Mouse (Mus musculus) liver, postnatal 0 days (tissue): ENCODE results near the gene Lipt2. TPM values are rescaled to one million over a fixed set of nuclear protein-coding genes. Genes with fewer than 3 reads are reported as not detected.
A peak's percentile ranks its signal among the peaks of the same experiment; 100 is the strongest.

Experiments used
- ATAC-seq: fragments of 200-750 bp; cut with Nextera tagmentation; 2 replicates; pipeline ENCODE4 v1.8.0; 2017; ENCODE audit warnings: mild to moderate bottlenecking, moderate library complexity
- DNase-seq: peaks from one replicate; pipeline ENCODE4 v3.0.0-alpha.2; 2016
- H3K27ac ChIP-seq: fragments of 300-500 bp; sonication (generic); 2 replicates; pipeline ENCODE4 v1.5.1; 2014; ENCODE audit warnings: antibody characterized with exemption, moderate library complexity, mild to moderate bottlenecking, low read depth
- H3K27me3 ChIP-seq: fragments of 300-500 bp; sonication (generic); 2 replicates; pipeline ENCODE4 v1.6.1; 2014; ENCODE audit warnings: low read length, control low read depth, mixed read lengths; ENCODE audit not compliant: insufficient read depth
- H3K36me3 ChIP-seq: fragments of 300-500 bp; sonication (generic); replicated peaks from 2 replicates; pipeline ENCODE4 v1.6.1; 2014; ENCODE audit warnings: mild to moderate bottlenecking, control low read depth, low read length, moderate library complexity, mixed read lengths; ENCODE audit not compliant: insufficient read depth
- H3K4me1 ChIP-seq: fragments of 300-500 bp; sonication (generic); 2 replicates; pipeline ENCODE4 v1.6.1; 2014; ENCODE audit warnings: antibody characterized with exemption, mild to moderate bottlenecking, control low read depth; ENCODE audit not compliant: insufficient read depth
- H3K4me2 ChIP-seq: fragments of 300-500 bp; sonication (generic); 2 replicates; pipeline ENCODE4 v1.6.1; 2014; ENCODE audit warnings: low read depth, mild to moderate bottlenecking, low read length, moderate library complexity, mixed read lengths
- H3K4me3 ChIP-seq: fragments of 300-500 bp; sonication (generic); 2 replicates; pipeline ENCODE4 v1.5.1; 2014; ENCODE audit warnings: low read depth, low read length
- H3K9ac ChIP-seq: fragments of 300-500 bp; sonication (generic); replicated peaks from 2 replicates; pipeline ENCODE4 v1.6.1; 2014; ENCODE audit warnings: mild to moderate bottlenecking, moderate library complexity
- H3K9me3 ChIP-seq: fragments of 300-500 bp; sonication (generic); 2 replicates; pipeline ENCODE4 v1.6.1; 2016; ENCODE audit warnings: mild to moderate bottlenecking, control low read depth, low read length, mixed read lengths
- CTCF ChIP-seq: sonication (generic); IDR thresholded peaks from 2 replicates; pipeline ENCODE4 v1.5.1; 2016; ENCODE audit warnings: antibody characterized with exemption, low read depth
- EP300 ChIP-seq: IDR thresholded peaks from 2 replicates; pipeline ENCODE4 v1.6.1; 2016; ENCODE audit warnings: antibody characterized with exemption, low read depth, mild to moderate bottlenecking
- WGBS: fragments of 180-500 bp; shearing (Covaris S2); extraction: QIAGEN DNeasy Blood & Tissue Kit; methylation state at CpG from one replicate; pipeline ENCODE4 v1.1.7; 2014; ENCODE audit not compliant: insufficient replicate concordance; 5-methylcytosine and 5-hydroxymethylcytosine counted together
- polyA plus RNA-seq: library from polyadenylated mRNA; unstranded; fragments of >200 nt; fragmentation: Nextera tagmentation; extraction: Ambion mirVana; gene quantifications from 2 replicates; pipeline ENCODE4 v1.2.1, GENCODE M21; 2015

The Lipt2 gene
- polyA plus RNA-seq, 1 experiment from 2014 or later = 6.4 TPM

DNA sequence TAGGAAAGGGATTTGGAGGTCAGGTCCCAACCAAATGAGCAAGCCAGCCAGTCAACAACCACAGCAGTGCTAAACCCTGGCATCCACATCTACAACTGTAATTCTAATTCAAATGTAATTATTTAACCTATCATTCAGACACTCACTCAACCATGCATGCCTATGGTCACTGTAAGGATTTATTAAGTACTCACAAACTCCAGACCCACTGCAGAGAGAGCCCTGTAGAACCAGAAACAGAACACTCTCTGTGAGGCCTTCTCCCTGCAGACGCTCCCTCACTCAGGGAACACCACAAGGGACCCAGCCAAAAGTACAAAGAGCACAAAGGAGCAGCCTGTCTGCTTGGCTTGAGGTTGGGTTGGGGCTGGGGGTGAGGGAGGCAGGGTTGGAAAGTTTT lies 26.7 kb upstream of the Lipt2 start:
- WGBS = 76% methylated on average over 1 of the region's 1 CpGs
- Histone ChIP-seq H3K9ac (no peak overlapping the region), H3K36me3 (no peaks in the 10 kb centered on the region), H3K9me3 (no peaks in the 10 kb centered on the region), H3K4me1 (no peaks in the 10 kb centered on the region), H3K4me3 (no peak overlapping the region), H3K27ac (no peak overlapping the region), H3K4me2 (no peak overlapping the region), H3K27me3 (no peaks in the 10 kb centered on the region)
- no peak for DNase-seq
- TF ChIP-seq EP300 = no peak
- TF ChIP-seq CTCF = no peak
- no peak for ATAC-seq

DNA sequence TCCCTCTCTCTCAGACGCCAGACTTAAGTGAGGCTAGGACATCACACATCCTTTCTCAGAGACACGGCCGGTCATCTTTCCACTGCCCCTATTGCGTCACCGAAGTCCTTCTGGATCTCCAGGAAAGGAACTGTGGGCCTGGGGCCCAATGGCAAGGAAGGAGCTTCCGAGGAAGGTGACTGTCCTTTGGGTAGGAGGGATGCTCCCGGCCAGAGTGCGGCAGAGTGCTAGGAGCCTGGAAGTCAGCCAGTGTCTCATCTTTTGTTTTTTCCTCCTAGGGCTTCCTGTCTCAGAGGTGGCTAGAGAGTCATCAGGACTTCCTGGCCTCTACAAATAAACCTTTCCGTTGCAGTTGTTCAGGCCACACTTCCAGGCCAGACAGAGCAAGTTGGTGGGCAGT lies 22.0 kb upstream of the Lipt2 start:
- DNase-seq = no peak
- Histone ChIP-seq H3K9ac (no peak overlapping the region), H3K27ac (no peak overlapping the region), H3K9me3 (no peaks in the 10 kb centered on the region), H3K4me1 (no peaks in the 10 kb centered on the region), H3K4me2 (no peak overlapping the region), H3K4me3 (no peak overlapping the region), H3K27me3 (no peaks in the 10 kb centered on the region), H3K36me3 (no peaks in the 10 kb centered on the region)
- 42% methylated on average over 9 of the region's 9 CpGs for WGBS
- TF ChIP-seq EP300 (no peak), CTCF (no peak)
- ATAC-seq = peak; percentile 35; the same call in 1 of the 2 replicates

DNA sequence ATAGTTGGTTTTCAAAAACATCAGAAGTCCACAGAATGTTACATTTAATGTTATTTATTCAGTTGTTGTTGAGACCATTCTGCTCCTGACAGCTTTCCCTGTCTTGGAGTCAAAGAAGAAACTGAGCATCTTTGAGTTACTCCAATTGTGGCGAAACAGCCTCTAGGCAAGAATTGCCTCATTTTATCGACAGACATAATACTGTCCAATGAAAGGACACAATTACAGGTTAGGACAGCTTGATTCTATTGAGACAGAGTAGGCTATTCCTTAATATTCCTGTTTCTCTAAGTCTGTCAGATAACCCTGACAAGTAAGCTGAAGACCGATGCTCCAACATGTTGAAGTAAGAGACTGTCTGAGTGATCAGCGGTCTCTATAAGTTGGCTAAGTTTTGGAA lies 21.0 kb upstream of the Lipt2 start:
- no peaks in the 10 kb centered on the region for H3K9me3 ChIP-seq
- no peak overlapping the region for H3K9ac ChIP-seq
- no peaks in the 10 kb centered on the region for H3K4me1 ChIP-seq
- DNase-seq (no peak), ATAC-seq (no peak)
- H3K36me3 ChIP-seq = no peaks in the 10 kb centered on the region
- H3K27ac ChIP-seq = no peak overlapping the region
- H3K27me3 ChIP-seq = no peaks in the 10 kb centered on the region
- TF ChIP-seq EP300 = no peak
- TF ChIP-seq CTCF = no peak
- no peak overlapping the region for H3K4me3 ChIP-seq
- 87% methylated on average over 4 of the region's 4 CpGs for WGBS
- H3K4me2 ChIP-seq = no peak overlapping the region

DNA sequence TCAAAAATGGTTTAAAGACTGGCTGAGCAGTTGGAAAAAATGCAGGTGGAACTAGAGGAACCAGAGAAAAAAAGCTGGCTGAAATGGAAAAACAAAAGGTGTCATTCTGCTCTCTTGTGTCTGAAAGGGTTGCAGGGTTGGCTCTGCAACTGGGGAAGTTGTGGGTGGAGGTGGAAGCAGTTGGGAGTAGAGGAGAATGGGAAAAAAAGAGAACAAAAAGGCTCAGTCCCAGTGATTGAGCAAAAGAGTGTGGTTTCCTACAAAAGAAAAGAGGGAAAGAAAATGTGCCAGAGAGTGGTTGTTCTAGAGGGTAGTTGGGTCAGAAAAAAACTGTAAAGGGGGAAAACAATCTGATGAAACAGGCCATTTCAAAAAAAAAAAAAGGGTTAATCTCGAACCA lies 18.5 kb upstream of the Lipt2 start:
- no peak for TF ChIP-seq CTCF
- TF ChIP-seq EP300 = no peak
- Histone ChIP-seq H3K9ac (no peak overlapping the region), H3K4me2 (no peak overlapping the region), H3K27ac (no peak overlapping the region), H3K9me3 (no peaks in the 10 kb centered on the region), H3K4me1 (no peaks in the 10 kb centered on the region), H3K4me3 (no peak overlapping the region), H3K27me3 (no peaks in the 10 kb centered on the region), H3K36me3 (no peaks in the 10 kb centered on the region)
- DNase-seq = no peak
- no peak for ATAC-seq
- WGBS = 52% methylated on average over 1 of the region's 1 CpGs

DNA sequence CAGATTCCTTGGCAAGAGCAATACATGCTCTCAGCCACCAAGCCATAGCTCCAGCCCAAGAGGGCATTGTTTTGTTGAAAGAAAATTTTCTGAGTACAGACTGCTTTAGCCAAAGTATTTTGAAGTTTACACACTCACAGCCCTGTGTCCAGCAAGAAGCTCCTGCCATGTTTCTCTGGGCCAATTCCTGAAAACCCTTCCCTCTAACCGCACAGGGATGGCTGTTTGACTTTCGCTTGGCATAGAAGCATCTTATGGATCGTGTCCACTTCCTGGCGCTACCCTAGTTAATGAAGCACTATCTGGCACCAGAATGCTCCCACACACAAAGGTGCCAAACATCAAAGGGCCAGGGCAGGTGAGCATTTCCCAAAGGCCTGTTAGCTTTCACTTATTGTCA lies 10.5 kb upstream of the Lipt2 start:
- 79% methylated on average over 4 of the region's 4 CpGs for WGBS
- Histone ChIP-seq H3K36me3 (no peaks in the 10 kb centered on the region), H3K27ac (no peak overlapping the region), H3K27me3 (no peaks in the 10 kb centered on the region), H3K9ac (no peak overlapping the region), H3K4me1 (no peaks in the 10 kb centered on the region), H3K4me2 (no peak overlapping the region), H3K4me3 (no peak overlapping the region), H3K9me3 (no peaks in the 10 kb centered on the region)
- TF ChIP-seq CTCF (no peak), EP300 (no peak)
- DNase-seq = no peak
- ATAC-seq = no peak

DNA sequence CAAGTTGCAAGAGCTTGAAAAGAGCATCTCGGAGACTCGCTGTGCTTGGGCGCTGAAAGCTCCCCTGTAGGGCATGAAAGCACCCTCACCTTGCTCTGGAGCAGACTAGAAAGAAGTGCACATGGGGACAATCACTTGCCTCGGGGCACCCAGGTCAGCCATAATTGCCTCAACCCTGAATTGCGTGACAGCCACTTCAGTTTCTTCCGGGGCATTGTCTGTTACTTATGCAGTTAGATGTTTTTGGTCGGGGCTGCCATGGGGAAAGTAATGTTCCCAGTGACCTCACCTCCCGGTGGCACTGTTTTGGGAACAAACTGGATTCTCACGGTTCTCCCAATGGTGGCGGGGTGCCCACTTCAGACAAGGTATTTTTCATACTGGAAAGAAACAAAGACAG lies 9.0 kb upstream of the Lipt2 start:
- H3K4me3 ChIP-seq = no peak overlapping the region
- H3K27ac ChIP-seq = no peak overlapping the region
- 62% methylated on average over 10 of the region's 10 CpGs for WGBS
- H3K27me3 ChIP-seq = no peaks in the 10 kb centered on the region
- no peak for ATAC-seq
- TF ChIP-seq EP300 = no peak
- TF ChIP-seq CTCF = no peak
- no peaks in the 10 kb centered on the region for H3K9me3 ChIP-seq
- peaks cover 3% of the 10 kb centered on the region; the same call in 1 of the 2 replicates for H3K4me1 ChIP-seq
- DNase-seq = no peak
- no peak overlapping the region for H3K9ac ChIP-seq
- peak overlapping the region; percentile 36; the same call in 1 of the 2 replicates for H3K4me2 ChIP-seq
- no peaks in the 10 kb centered on the region for H3K36me3 ChIP-seq

DNA sequence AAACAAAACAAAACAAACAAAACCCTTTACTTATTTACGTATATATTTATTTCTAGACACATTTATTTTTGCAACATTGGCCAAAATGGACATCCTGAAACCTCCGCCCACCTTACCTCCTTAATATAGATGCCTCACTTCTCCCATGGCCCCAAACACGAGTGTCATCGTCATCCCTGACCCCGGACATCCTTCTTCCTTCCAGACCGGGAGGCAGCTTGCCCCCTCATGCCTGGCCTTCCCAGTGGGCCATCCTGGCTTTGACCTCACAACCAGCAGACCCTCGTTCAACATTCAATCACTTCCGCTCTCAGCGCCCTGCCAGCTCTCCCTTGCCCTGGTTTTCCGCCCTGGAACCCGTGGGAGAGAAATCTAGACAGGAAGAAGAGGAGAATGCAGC lies 8.5 kb upstream of the Lipt2 start:
- Histone ChIP-seq H3K27me3 (no peaks in the 10 kb centered on the region), H3K4me2 (no peak overlapping the region), H3K27ac (no peak overlapping the region), H3K9me3 (no peaks in the 10 kb centered on the region), H3K4me1 (peaks cover 3% of the 10 kb centered on the region; the same call in 1 of the 2 replicates), H3K4me3 (no peak overlapping the region), H3K9ac (no peak overlapping the region), H3K36me3 (no peaks in the 10 kb centered on the region)
- 0 out of 2 replicates have a peak, but pooled peaks have one; percentile 12 for ATAC-seq
- no peak for DNase-seq
- TF ChIP-seq EP300 (no peak), CTCF (no peak)
- 69% methylated on average over 11 of the region's 11 CpGs for WGBS
